Mouse (Mus musculus): ENCODE measurements around the gene Ahcyl2. TPM values are rescaled to one million over a fixed set of nuclear protein-coding genes. Genes with fewer than 3 reads are reported as not detected.

Gene Ahcyl2
- total and polyA plus RNA-seq, 2 experiments from 2014 or later: 13.6 to 48.3 TPM

DNA sequence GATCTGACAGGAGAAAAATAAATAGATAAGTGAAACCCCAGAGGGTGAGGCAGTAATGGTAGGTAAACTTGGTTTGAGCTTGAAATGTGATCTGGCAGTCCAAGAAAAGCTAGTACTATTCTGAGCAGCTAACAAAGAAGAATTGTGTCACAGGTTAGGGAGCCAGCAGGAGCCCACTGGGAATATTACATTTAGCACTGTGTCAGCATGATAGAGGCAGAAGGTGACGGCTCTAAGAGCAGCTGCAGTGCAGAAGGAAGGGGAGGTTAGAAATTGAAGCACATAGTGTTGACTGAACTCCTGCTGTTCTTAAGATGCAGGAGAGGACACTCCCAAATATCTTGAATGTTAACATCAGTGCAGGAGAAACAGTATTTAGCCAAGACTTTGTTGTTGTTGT lies 54.0 kb downstream of the Ahcyl2 start:
- H3K27ac ChIP-seq (ENCODE audit: low read depth, low read length): no peak overlapping the region
- no peak for TF ChIP-seq CTCF (IDR thresholded peaks at IDR 0.05; ENCODE audit: low read depth)
- H3K4me1 ChIP-seq (ENCODE audit: insufficient read depth): no peaks in the 10 kb centered on the region
- no peaks in the 10 kb centered on the region for H3K36me3 ChIP-seq (ENCODE audit: insufficient read depth)
- no peak overlapping the region for H3K4me3 ChIP-seq (ENCODE audit: low read depth, low read length)
- H3K9ac ChIP-seq: no peak overlapping the region
- ATAC-seq: peak; percentile 25; the same call in 1 of the 2 replicates
- WGBS: 57% methylated on average over 1 of the region's 1 CpGs
- H3K9me3 ChIP-seq (ENCODE audit: low read length): no peaks in the 10 kb centered on the region
- H3K4me2 ChIP-seq (ENCODE audit: low read depth): no peak overlapping the region
- DNase-seq: no peak
- H3K27me3 ChIP-seq (ENCODE audit: insufficient read depth, low read length): no peaks in the 10 kb centered on the region

DNA sequence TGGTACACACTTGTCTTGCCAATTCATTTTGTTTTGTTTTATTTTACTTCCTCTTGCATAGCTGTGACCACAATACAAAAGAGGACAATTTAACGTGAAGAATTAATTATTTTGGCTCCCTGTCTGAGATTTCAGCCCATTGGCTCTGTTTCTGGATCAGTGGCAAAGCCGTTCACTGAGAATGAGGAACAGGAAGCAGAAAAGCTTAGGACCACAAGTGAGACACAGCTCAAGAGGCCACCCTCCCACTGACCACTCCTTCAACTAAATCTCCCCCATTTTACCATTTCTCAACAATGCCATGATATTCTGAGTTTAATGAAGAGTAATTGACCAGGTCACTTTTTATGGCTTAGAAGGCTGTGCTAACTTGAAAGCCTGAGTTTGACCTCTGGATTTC lies 57.5 kb downstream of the Ahcyl2 start:
- Histone ChIP-seq H3K27ac (ENCODE audit: low read depth, low read length) (no peak overlapping the region), H3K9ac (no peak overlapping the region), H3K4me3 (ENCODE audit: low read depth, low read length) (no peak overlapping the region), H3K27me3 (ENCODE audit: insufficient read depth, low read length) (no peaks in the 10 kb centered on the region), H3K36me3 (ENCODE audit: insufficient read depth) (no peaks in the 10 kb centered on the region), H3K4me2 (ENCODE audit: low read depth) (no peak overlapping the region), H3K9me3 (ENCODE audit: low read length) (no peaks in the 10 kb centered on the region), H3K4me1 (ENCODE audit: insufficient read depth) (no peaks in the 10 kb centered on the region)
- 33% methylated on average over 2 of the region's 2 CpGs for WGBS
- TF ChIP-seq CTCF (IDR thresholded peaks at IDR 0.05; ENCODE audit: low read depth): no peak
- DNase-seq: no peak
- ATAC-seq: no peak

DNA sequence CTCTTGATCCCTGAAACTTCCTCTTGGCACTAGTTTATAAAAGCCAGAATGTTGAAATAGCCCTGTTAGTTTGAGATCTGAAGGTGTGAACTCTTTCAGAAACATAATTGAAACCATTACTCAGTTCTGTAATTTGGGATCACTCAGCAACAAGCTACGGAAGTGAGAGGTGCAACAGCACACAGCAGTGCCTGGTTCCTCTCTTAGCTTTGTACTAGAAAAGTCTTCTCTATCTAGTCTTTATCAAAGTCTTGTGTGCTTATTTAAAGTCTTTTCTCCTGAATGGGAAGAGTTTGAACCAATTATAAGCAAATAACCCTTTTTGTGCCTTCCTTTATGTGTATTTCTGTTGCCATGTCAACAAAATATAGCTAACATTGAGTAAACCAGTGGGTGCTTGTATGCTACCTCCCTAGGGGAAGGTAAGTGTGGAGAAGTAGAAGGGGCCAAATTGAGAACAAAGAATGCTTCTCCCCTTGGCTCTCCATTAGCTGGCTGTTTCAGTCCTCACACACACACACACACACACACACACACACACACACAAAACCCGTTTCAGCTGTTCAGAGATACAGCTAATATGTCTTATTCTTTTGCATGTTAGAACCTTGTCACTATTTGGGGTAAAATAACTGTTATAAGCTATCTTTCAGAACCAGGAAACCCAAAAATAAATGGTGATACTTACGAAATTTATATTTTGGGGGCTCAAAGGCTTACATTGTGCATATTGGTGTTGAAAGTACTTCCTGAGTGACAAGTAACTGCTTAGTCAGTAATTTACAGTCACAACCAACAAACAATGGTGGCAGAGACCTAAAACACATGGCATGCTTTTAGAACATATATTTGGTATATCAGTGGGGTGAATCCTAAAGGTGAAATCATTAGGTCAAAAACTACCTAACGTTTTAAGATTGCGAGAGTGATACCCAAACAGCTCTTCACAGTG lies 59.8 kb downstream of the Ahcyl2 start:
- Histone ChIP-seq H3K36me3 (ENCODE audit: insufficient read depth) (no peaks in the 10 kb centered on the region), H3K4me1 (ENCODE audit: insufficient read depth) (no peaks in the 10 kb centered on the region), H3K27me3 (ENCODE audit: insufficient read depth, low read length) (no peaks in the 10 kb centered on the region), H3K4me2 (ENCODE audit: low read depth) (no peak overlapping the region), H3K4me3 (ENCODE audit: low read depth, low read length) (no peak overlapping the region), H3K9ac (no peak overlapping the region), H3K27ac (ENCODE audit: low read depth, low read length) (no peak overlapping the region), H3K9me3 (ENCODE audit: low read length) (no peaks in the 10 kb centered on the region)
- ATAC-seq (no peak), DNase-seq (no peak)
- WGBS: 74% methylated on average over 5 of the region's 5 CpGs
- TF ChIP-seq CTCF (IDR thresholded peaks at IDR 0.05; ENCODE audit: low read depth): no peak

DNA sequence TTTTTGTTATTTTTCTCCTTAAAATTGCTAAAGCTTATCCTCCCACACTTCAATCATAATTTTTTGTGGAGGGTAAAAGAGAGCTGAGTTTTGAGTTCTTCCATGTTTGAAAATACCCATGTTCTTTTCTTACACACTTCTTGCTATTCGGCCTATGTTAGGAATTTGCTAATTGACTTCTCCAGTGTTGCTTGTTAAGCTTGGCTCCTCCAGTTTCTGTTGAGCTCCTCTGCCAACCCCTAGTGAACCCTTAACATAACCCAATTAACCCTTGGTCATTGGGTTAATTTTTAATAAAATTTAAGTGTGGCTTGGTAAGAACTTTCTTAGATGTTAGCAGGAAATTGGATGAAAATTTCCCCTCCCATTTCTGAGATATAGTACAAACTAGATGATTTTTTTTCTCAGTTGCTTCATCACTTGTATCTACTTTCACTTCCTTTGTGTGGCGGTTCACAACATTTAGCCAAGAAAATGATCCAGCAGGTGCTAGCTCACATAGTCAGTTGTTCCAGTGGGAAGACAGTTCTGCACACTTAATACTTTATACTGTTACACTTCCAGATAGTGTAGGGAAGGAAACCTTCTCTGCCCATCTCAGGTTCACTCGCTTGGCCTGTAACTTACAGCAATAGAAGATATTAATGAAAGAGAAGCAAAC lies 60.9 kb downstream of the Ahcyl2 start:
- Histone ChIP-seq H3K27ac (ENCODE audit: low read depth, low read length) (no peak overlapping the region), H3K27me3 (ENCODE audit: insufficient read depth, low read length) (no peaks in the 10 kb centered on the region), H3K9me3 (ENCODE audit: low read length) (no peaks in the 10 kb centered on the region), H3K9ac (no peak overlapping the region), H3K36me3 (ENCODE audit: insufficient read depth) (no peaks in the 10 kb centered on the region), H3K4me3 (ENCODE audit: low read depth, low read length) (no peak overlapping the region), H3K4me2 (ENCODE audit: low read depth) (no peak overlapping the region), H3K4me1 (ENCODE audit: insufficient read depth) (no peaks in the 10 kb centered on the region)
- TF ChIP-seq CTCF (IDR thresholded peaks at IDR 0.05; ENCODE audit: low read depth): no peak
- ATAC-seq (no peak), DNase-seq (no peak)
- 77% methylated on average over 3 of the region's 3 CpGs for WGBS

DNA sequence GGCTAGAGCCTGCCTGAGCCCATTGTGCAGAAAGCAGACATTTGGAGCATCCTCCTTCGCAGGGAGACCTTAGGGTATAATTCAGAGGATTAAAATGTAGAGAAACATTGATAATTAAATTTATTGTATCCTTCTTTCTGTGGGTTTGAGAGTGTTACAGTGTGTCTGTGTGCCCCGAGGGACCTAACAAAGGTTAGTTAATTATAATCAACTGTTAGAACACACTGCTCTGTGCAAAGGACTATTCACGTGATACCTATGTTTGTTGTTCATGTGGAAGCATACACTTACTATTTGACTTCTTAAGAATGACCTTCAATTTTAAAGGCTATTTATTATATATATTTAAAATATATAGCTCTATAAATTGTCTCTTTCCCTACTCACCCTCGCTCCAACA lies 64.5 kb downstream of the Ahcyl2 start:
- H3K4me3 ChIP-seq (ENCODE audit: low read depth, low read length): no peak overlapping the region
- H3K9ac ChIP-seq: no peak overlapping the region
- ATAC-seq (no peak), DNase-seq (no peak)
- no peak for TF ChIP-seq CTCF (IDR thresholded peaks at IDR 0.05; ENCODE audit: low read depth)
- no peaks in the 10 kb centered on the region for H3K9me3 ChIP-seq (ENCODE audit: low read length)
- no peaks in the 10 kb centered on the region for H3K27me3 ChIP-seq (ENCODE audit: insufficient read depth, low read length)
- WGBS: 79% methylated on average over 4 of the region's 4 CpGs
- H3K36me3 ChIP-seq (ENCODE audit: insufficient read depth): no peaks in the 10 kb centered on the region
- H3K27ac ChIP-seq (ENCODE audit: low read depth, low read length): no peak overlapping the region
- no peak overlapping the region for H3K4me2 ChIP-seq (ENCODE audit: low read depth)
- no peaks in the 10 kb centered on the region for H3K4me1 ChIP-seq (ENCODE audit: insufficient read depth)

DNA sequence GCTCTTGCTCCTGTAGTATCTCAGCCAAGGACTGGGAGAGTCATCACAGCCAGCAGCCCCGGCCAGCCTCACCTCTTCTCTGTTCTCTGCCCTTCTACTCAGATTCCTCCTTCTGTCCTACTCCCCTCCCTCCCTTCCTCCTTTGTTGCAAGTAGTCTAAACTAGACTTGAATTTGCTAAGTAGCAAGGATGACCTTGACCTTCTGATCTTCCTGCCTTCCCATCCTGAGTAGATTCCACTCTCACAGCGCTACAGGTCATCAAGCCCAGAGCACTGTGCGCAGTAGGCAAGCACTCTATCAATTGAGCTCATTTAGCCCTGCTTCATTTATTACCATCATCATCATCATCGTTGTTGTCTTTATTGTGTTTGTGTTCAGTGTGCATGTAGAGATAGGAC lies 65.3 kb downstream of the Ahcyl2 start:
- Histone ChIP-seq H3K27me3 (ENCODE audit: insufficient read depth, low read length) (no peaks in the 10 kb centered on the region), H3K9me3 (ENCODE audit: low read length) (no peaks in the 10 kb centered on the region), H3K27ac (ENCODE audit: low read depth, low read length) (no peak overlapping the region), H3K9ac (no peak overlapping the region), H3K36me3 (ENCODE audit: insufficient read depth) (no peaks in the 10 kb centered on the region), H3K4me3 (ENCODE audit: low read depth, low read length) (no peak overlapping the region), H3K4me2 (ENCODE audit: low read depth) (no peak overlapping the region), H3K4me1 (ENCODE audit: insufficient read depth) (no peaks in the 10 kb centered on the region)
- no peak for DNase-seq
- WGBS: 87% methylated on average over 4 of the region's 4 CpGs
- TF ChIP-seq CTCF (IDR thresholded peaks at IDR 0.05; ENCODE audit: low read depth): no peak
- no peak for ATAC-seq

All from forebrain, postnatal 0 days (tissue).